Mouse (Mus musculus): ENCODE data around the gene Tspan3.

DNA sequence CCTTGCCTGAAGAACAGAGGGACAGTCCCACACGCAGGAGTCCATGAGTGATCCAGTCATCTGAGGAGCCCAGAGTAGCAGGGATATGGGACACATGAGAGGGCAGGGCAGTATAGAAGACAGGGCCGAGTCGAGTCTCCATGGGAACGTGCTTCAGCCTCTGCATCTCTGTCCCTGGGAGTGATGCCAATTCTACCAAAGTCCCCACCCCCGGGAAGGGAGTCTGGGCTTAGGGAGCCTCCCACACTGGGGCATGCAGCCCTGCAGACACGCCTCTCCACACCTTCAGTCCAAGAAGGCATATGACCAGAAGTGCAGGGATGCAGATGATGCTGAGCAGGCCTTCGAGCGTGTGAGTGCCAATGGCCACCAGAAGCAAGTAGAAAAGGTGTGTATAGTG lies 42.3 kb downstream of the Tspan3 start:
- TF ChIP-seq CTCF (IDR thresholded peaks at IDR 0.05; ENCODE audit: extremely low read depth, insufficient read length, insufficient replicate concordance, low read depth, low read length) (no peak), POLR2A (IDR thresholded peaks at IDR 0.05; ENCODE audit: low read depth, low read length) (no peak)

Data from small intestine, adult 2 months (tissue).